Mouse (Mus musculus) testis, adult 2 months (tissue): ENCODE data around the gene Sumf1.

Source experiments
- CTCF ChIP-seq: fragments of 200-500 bp; IDR thresholded peaks from 2 replicates; pipeline ENCODE4 v1.5.1; 2012; ENCODE audit warnings: low read depth, mild to moderate bottlenecking, inconsistent platforms, low read length, moderate library complexity; ENCODE audit not compliant: control insufficient read depth, insufficient read depth, insufficient replicate concordance
- POLR2A ChIP-seq: fragments of 200-500 bp; IDR thresholded peaks from 2 replicates; pipeline ENCODE4 v1.6.1; 2012; ENCODE audit warnings: low read depth, mild to moderate bottlenecking, inconsistent platforms, low read length, moderate library complexity; ENCODE audit not compliant: control insufficient read depth

DNA sequence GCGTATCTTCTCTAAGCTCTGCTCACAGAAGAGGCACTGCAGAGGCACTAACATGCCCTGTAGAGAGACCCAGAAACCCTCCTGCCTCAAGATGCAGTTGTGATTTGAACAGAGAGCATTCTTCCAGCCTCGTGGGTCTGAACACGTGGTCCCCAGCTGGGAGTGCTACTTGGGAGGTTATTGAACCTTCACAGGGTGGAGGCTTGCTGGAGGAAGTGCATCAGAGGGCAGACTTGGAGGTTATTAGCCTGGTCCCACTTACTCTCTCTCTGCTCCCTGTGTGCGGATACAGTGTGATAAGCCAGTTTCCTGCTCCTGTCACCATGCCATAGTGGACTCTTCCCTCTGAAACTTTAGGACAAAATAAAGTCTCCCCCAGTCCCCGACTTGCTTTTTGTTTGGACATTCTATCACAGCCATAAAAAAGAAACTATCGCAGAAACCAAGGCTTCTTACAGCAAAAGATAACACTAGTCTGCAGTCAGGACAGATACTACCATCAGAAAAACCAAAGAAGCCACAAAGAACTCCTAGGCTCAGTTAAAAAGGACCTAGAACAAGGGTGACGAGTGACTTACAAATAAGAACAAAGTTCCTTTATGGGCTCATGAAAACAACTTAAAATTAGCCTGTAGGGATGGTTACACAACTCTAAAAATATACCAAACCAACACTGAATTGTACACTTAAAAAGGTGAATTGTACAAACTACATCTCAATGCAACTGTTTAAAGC is 17.3 kb downstream of the Sumf1 start:
- no peak for TF ChIP-seq CTCF
- TF ChIP-seq POLR2A: no peak
